Mouse (Mus musculus) urinary bladder, adult 18-20 months (tissue): ENCODE data around the gene Rbm34.
"Not testable (repeated sequence)": the region's sequence is repeated elsewhere in the genome, so short reads cannot be mapped to it uniquely, and the experiment has no call there.

ENCODE experiments used
- DNase-seq, 2 experiments: peaks; one replicate each; pipeline ENCODE4 v3.0.0; 2022; ENCODE audit warnings: low spot score in 2 of 2, mixed read lengths in 2 of 2

Rbm34 gene

GRCm38 (mm10) chr8:126970579-126971313 is at the start of gene Rbm34:
Gene Rbm34 (minus strand): TSS chr8:126971071.
- DNase-seq: peak; percentile 90 to 92

- no peak for DNase-seq
Observed at GRCm38 (mm10) chr8:127011668-127012067, 40.8 kb upstream of the Rbm34 start.

- DNase-seq: no peak
Observed at GRCm38 (mm10) chr8:126994506-126994905, 23.6 kb upstream of the Rbm34 start.

GRCm38 (mm10) chr8:126989363-126990153 is 18.7 kb upstream of the Rbm34 start:
- DNase-seq: no peak

- DNase-seq: no peak
Observed at GRCm38 (mm10) chr8:126988346-126989006, 17.6 kb upstream of the Rbm34 start.

GRCm38 (mm10) chr8:126986495-126986894 is 15.6 kb upstream of the Rbm34 start:
- peak; percentile 68 to 74 for DNase-seq

GRCm38 (mm10) chr8:126980046-126980445 is 9.2 kb upstream of the Rbm34 start:
- no peak for DNase-seq

GRCm38 (mm10) chr8:126979091-126979920 is 8.4 kb upstream of the Rbm34 start:
- peak; percentile 32 to 33 for DNase-seq

- not testable (repeated sequence) for DNase-seq
Observed at GRCm38 (mm10) chr8:126978535-126978934, 7.7 kb upstream of the Rbm34 start.

- no peak for DNase-seq
Observed at GRCm38 (mm10) chr8:126978028-126978427, 7.2 kb upstream of the Rbm34 start.

GRCm38 (mm10) chr8:126976608-126977348 is 5.9 kb upstream of the Rbm34 start:
- DNase-seq: no peak

- DNase-seq: no peak
Observed at GRCm38 (mm10) chr8:126975706-126976105, 4.8 kb upstream of the Rbm34 start.

GRCm38 (mm10) chr8:126974511-126974910 is 3.6 kb upstream of the Rbm34 start:
- no peak for DNase-seq

- DNase-seq: no peak
Observed at GRCm38 (mm10) chr8:126973686-126974265, 2.9 kb upstream of the Rbm34 start.

- no peak for DNase-seq
Observed at GRCm38 (mm10) chr8:126972649-126973048, 1.8 kb upstream of the Rbm34 start.

- DNase-seq: peak in 1 of 2 experiments; percentile 18
Observed at GRCm38 (mm10) chr8:126972102-126972501, 1.2 kb upstream of the Rbm34 start.

- DNase-seq: no peak
Observed at GRCm38 (mm10) chr8:126971314-126971664, 418 bp upstream of the Rbm34 start.

- no peak for DNase-seq
Observed at GRCm38 (mm10) chr8:126969546-126969945, 1.3 kb downstream of the Rbm34 start.

GRCm38 (mm10) chr8:126968107-126968506 is 2.8 kb downstream of the Rbm34 start:
- no peak for DNase-seq

- DNase-seq: no peak
Observed at GRCm38 (mm10) chr8:126965246-126965645, 5.6 kb downstream of the Rbm34 start.
